Mouse (Mus musculus): ENCODE measurements around the gene Exoc3l2.
"Not testable (repeated sequence)": the region's sequence is repeated elsewhere in the genome, so short reads cannot be mapped to it uniquely, and the experiment has no call there.

The Exoc3l2 gene

DNA sequence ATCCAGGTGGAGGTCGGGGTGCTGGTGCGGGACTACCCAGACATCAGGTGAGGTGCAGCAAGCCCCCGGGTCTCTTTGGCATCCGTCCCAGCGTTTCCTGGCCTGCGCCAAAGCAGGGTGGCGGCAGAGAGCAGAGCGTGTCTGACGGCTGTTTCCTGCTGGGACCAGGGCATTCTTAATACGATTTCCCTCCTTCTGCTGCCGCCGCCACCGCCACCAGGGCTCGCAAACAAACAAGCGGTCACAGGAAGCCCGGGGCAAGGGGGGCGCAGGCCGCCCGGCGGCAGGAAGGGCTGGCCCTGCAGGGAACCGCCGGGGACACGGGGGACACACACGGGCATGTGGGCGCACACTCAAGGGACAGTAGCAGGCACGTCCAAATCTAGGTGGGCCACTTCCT lies 28.6 kb downstream of the Exoc3l2 start:
- DNase-seq (ENCODE audit: low spot score) = no peak

DNA sequence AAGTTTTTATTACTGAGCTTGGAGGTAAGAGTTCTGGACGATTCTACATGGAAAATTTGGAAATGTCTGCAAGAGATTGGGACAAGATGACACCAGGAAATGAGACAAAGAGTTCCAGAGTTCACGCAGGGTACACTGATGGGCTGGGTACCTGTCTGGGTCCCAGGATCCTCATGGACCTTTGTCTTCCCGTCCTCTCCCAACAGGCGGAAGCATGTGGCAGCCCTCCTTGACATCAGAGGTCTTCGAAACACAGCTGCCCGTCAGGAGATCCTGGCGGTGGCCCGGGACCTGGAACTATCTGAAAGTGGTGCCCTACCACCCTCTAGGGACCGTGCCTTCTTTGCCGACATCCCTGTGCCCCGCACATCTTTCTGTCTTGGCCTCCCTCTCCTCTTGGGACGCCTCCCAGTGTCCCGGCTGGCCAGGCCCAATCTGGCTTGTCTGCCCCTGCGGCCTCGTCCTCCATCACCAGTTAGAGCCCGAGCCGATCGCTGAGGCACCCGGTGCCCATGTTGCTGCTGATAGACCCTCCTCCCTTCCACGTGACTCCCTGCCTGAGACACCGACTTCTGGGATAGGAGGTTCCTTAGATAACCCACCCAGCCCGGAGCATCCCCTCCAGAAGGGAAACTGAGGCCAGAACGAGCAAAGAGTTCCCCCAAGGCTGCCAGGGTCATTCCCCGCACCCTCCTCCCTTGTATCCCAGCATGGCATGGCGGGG lies 31.8 kb downstream of the Exoc3l2 start:
- no peak for DNase-seq (ENCODE audit: low spot score)

DNA sequence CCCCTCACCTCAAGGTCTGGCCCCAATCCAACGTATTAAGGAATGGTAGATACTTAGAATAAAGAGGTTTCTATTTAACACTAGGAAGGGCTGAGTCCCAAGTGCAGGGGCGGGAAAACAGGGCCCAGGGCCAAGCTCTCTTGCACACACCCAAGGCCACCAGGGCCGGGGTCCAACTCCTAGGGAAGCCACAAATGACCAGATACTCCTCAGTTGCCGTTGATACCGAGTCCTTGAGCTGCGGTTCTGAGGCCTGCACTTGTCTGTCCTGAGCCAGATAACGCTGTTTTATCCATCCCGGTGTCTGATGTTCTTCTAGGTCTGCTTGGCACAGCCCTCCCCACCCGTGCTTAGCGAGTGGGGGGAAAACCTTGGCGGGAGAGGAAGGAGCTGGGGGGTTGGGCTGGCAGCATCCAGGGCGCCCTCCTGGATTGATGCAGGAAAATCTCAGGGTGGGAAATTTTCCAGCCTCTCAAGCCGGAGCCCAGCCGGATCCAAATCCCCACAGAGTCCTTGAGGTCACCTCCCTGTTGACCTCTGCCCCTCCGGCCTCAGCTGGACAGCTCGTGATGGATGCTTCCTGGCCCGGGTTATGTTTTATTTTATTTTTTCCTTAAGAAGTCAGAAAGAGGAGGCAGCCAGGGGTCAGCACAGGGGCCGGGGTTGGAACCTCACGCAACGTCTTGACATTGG lies 32.5 kb downstream of the Exoc3l2 start:
- DNase-seq (ENCODE audit: low spot score) = peak; percentile 54

DNA sequence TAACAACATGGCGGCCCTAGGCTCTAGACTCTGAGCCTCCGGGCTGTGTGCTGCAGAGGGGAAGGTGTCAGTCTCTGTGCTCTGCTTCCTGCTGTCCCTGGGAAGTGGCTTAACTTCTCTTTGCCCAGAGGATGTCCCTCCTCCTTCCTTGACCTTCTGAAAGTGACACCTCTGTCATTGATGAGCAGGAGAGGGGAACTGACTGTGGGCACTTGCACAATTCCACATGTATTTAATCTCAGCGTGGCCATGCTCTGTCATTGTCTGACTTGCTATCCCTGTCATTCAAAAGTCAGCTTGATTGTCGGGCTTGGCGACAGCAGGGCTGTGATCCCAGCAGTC lies 33.1 kb downstream of the Exoc3l2 start:
- no peak for DNase-seq (ENCODE audit: low spot score)

DNA sequence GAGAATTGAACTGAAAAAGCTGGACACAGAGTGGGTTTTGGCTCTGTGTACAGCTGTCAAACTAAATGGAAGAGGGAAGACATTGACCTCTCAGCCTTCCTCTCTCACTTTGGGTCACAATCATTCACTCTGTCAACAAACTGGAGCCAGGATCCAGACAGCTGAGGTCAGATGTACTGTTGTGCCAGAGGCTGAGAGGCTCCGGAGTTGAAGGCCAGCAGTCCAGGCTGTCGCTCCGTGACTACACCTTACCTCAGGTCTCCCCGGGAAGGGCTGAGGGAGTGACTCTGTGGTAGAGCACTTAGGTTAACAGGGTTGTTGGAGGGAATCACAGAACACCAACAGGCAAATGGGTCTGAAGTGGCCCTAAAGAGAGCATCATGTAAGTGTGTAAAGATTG lies 35.2 kb downstream of the Exoc3l2 start:
- no peak for DNase-seq (ENCODE audit: low spot score)

DNA sequence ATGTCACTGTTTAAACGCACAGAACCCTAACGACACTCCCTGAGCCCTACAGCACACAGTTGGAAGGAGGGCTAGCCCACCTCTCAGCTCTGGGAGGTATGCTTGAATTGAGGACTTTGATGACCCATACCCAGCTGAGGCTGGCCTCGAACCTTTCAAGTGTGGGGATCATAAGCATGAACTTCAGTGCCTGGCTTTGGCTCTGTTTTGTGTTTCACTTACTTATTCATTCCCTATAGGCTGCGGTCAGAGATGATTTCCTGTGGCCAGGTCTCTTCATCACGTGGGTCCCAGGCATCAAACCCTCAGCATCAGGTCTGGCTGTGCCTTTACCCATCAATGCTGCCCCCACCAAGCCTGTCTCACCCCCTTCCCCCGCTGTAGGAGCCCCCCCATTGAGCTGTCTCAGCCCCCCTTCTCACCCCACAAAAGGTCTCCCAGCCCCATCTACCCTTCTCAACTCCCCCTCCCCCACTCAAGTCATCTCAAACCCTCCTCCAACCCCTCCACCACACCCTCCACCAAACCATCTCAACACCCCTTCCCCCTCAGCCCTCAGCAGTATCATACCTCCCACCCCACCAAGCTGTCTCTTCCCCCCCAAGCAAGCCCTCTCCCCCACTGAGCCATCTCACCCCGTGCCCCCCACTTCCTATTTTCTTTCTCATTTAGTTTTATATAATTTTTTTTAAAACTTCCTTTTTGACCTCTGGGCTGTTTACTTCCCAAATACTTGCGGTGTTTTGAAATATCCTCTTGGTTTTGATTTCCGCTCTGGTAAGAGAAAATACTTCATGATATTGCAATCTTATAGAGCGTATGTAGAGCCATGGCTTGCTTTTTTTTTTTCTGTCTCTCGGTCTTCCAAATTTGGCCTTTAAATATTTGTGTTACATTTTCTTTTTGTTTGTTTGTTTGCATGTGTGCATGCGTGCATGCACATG lies 37.6 kb downstream of the Exoc3l2 start:
- no peak for DNase-seq (ENCODE audit: low spot score)

DNA sequence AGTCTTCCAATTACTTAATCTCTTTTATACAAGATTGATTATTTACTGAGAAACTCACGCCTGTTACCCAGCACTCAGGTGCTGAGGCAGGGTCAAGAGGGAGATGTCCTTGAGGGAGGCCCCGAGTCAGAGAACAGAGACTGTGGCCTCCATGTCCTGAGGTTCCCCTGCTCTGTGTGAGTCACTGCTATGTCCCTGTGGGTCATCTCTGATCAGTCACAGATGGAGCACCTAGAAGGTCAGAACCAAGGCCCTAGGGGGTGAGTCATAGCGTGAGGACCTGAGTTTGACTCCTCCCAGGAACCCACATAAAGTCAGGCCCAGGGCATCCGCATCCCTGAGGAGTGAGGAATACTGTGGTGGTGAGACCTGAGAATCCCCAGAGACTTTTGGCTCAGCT lies 38.5 kb downstream of the Exoc3l2 start:
- DNase-seq (ENCODE audit: low spot score) = no peak

DNA sequence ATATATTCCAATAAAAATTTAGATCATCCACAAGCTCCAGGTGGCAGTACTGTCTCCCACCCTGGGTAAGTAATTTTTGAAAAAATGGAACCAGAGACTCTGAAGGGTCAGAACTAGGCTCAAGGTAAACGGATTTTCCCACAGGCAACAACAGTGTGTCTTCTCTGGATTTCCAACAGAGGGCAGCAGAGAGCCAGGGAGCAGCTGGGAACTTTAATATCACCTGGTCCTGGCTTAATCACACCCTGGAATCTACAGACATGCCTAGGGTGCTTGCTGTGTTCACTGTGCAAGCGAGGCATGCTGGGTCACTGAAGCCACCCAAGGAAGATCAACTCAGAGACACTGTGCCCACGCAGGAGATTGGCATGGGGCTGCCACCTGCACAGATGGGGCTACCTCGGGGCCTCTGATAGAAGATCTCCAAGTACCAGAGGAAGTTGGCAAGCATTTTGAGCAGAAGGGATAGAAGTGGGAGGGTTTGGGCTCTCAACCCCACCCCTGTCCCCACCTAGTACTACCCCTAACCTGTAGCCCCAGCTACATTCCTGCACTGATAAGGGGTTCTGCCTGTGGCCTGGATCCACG lies 40.4 kb downstream of the Exoc3l2 start:
- DNase-seq (ENCODE audit: low spot score) = peak; percentile 51

DNA sequence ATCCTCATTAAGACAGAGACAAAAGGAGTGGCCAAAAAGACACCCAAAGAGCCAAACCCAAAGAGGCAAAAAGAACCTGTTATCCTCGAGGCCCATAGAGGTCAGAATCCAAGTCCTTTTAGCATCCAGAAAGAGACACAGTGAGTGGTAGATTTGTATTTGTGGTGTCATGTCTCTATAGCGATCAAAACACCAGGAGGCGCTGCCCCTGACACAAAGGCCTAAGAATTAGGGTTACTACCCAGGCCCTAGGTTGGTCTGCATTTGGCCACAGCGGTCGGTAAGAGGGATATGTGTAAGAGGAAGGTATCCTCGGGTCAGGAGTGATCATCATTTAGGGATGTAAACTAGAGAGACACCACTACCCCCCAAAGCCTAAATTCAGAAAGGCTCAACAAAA lies 43.2 kb downstream of the Exoc3l2 start:
- no peak for DNase-seq (ENCODE audit: low spot score)

DNA sequence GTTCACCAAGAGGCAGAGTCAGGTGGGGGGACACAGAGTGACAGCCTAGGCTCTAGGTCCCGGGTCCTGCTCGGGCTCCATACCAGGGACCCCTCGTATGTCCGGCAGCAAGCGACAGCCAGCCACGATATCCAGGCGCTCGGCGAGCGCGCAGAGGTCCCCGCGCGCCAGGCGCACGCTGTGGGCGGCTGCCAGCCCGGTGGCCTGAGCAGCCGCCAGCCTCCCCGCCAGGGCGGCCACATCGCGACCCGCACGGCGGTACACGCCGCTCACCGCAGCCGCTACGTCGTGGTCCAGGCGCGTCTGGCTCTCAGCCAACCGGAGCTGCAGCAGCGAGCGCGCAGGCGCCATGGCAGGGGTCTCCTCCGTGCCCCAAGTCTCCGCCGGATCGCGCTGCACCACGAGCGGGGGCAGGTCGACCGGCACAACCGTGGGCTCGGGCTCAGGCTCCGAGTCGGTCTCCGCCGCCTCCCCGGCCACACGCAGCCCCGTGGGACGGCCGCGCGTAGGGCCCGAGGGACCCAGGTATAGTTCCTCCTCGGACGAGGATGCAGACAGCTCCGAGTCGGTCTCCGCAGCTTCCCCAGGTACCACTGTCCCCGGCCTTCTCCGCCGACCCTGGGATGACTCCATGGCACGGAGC lies 44.0 kb downstream of the Exoc3l2 start:
- DNase-seq (ENCODE audit: low spot score) = no peak

DNA sequence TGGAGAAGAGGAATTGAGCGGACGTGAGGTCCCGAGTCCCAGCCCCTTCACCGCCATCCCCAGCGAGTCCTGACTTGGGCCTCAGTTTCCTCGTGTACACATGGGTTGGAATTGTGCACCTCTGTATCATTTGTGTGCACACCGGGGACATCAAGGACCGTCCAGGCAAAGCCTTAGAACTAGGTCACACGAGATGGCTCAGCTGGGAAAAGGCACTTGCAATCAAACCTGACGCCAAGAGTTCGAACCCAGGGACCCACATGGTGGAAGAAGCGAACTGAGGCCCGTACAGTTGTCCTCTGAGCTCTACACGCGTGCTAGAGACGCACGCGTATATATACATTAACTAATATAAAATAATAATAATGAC lies 44.5 kb downstream of the Exoc3l2 start:
- DNase-seq (ENCODE audit: low spot score) = no peak

DNA sequence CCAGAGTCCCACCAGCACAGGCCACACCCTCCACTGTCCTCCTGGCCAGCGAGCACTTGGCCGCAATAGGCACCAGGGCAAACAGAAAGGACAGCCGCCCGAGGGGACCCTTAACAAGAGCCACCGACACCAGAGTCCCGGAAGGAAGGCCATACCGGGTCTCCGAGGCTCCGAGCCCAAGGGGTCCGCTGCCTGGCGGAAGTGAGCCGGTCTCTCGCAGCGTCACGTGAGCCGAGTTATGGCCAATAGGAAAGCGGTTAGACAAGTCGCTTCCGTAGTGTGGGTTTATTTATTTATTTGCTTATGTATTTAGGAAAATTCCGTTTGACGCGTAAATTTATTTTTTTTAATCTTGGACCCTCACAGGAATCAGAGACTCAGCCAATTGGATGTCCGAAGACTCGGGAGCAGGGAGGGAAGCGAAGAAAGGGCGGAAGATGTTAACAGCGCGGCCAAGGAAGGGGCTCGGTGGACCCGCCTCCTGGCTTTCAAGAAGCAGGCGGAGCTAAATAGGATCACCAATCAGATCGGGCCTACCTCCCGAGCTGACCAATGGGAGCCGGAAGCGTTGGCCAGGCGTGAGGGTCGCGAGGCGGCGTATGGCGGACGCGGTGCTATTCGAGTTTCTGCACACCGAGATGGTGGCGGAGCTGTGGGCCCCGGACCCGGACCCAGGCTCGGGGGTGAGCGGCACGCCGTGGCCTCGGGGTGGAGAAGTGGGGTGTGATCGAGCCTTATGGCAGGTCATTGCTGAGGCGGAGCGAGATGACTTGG lies 45.2 kb downstream of the Exoc3l2 start, which contains the start of the genes Bloc1s3 and Trappc6a:
Bloc1s3 (minus strand) TSS at position 218 of the 774 bp plus-strand sequence.
Trappc6a (plus strand) TSS at position 246 of the 774 bp plus-strand sequence.
- DNase-seq (ENCODE audit: low spot score) = peak; percentile 86

DNA sequence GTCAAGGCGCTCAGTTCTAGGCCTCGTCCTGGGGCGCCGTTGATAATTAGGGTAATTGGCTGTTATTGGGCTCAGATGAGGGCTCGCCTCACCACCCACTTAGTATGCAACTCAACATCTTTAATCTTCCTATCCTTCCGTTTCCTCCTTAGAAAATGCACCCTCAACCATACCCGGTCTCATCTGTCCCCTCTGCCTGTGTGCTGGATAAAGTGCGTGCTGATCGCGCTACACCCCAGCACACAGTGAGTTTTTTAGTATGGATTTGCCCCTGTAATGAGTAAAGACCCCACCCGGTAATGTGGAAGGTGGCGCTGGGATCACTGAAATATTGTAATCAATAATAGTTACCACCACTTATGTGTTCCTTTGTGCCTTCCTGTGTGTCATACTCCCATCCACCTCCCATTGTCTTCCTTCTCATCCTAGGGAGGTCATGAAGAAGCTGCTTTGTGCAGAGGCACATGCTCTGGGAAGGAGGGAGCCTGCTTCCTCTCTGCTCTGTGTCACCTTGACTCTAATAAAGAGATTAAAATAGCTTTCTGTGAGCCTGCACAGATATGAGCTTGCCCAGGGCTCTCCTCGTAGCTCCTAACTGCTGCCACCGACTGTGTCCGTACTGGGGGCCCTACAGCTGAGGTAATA lies 45.9 kb downstream of the Exoc3l2 start:
- no peak for DNase-seq (ENCODE audit: low spot score)

DNA sequence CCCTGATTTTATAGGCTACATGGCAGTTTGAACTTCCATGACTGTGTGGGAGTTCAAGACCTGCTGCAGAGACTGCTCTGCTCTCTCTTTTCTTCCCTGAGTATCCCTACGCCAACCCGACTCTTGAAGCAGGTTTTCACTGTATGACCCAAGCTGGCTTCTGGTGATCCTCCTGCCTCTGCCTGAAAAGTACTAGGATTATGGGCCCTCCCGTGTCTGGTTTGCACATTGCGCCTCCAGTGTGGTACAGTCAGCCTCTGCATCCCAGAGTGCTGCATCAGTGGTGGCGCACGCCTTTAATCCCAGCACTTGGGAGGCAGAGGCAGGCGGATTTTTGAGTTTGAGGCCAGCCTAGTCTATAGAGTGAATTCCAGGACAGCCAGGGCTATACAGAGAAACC lies 46.7 kb downstream of the Exoc3l2 start:
- DNase-seq (ENCODE audit: low spot score) = no peak

DNA sequence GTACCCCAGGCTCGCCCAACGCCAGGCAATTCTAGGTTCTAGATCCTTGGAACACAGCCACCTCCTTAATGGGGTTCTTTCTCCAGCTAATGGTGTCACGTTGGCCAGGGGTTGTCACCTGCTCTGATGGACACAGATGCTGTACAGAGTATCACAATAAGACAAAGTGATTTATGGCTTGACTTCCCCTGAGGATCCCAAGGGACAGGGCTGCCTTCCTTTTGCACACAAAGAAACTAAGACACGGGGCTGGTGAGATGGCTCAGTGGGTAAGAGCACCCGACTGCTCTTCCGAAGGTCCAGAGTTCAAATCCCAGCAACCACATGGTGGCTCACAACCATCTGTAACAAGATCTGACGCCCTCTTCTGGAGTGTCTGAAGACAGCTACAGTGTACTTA lies 48.8 kb downstream of the Exoc3l2 start:
- DNase-seq (ENCODE audit: low spot score) = not testable (repeated sequence)

DNA sequence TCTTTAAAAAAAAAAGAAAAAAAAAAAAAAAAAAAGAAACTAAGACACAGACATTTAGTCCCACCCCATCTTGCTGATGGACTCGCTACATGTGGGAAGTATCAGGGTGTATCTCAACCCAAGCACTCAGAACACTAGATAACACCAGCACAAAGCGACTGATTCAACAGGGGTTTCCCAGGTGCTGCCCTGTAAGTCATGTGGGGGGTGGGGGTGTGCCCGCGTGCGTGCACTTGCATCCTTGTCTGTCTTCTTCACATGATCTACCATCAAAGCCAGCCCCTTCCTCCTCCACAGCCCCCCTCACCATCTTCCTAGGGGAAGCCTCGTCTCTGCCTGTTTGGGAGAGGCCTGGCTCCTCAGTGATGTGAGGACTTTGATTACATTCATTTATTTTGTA lies 49.2 kb downstream of the Exoc3l2 start:
- DNase-seq (ENCODE audit: low spot score) = no peak

DNA sequence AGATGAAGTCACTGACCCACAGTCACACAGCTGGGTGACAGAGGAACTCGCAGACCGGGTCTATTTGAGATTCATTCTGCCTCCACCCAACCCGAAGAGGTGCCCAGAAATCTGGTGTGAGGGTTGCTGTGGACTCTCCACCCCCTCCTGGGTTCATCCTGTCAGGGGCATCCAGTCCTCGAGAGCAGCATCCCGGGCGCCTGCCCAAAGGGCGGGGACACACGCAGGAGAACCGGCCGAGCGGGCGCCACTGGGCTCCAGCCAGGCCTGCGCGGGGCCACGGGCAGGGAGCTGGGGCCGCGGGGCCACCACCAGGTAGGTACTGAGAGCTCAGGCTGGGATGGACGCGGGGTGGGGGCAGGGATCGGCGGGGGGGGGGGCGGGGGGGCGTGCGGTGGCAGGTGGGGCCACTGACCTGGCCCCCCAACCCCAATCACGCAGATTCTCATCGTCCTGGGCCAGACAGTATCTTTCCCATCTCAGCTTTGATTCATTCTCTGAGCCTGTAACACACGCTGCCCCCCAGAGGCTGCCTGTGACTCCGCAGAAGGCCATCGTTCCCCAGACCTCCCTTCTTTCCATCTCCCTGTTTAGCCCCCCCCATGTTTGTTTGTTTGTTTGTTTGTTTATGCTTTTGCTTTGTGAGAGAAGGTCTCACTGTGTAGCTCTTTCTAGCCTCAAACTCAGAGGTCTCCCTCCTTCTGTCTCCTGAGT lies 54.7 kb downstream of the Exoc3l2 start, which contains the start of gene Nkpd1:
Nkpd1 (plus strand) TSS at position 187 of the 714 bp plus-strand sequence.
- DNase-seq (ENCODE audit: low spot score) = no peak

DNA sequence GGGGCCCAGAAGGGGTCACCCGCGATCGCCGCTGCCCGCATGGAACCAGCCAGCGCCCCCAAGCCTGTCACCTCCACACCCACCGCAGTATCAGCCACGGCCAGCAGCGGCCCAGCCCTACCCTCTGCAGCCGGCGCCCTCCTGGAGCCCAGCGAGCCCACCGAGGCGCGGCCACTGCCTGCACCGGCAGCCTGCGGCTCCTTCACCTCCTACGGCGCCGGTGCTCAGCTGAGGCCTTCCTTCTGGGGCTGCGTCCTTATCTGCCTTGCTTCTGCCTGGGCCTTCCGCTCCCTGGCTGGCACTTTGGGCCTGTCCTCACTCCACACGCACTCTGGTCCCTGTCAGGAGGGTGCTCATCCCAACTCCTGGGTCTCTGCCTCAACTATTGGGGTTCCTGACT lies 56.9 kb downstream of the Exoc3l2 start:
- DNase-seq (ENCODE audit: low spot score) = no peak

DNA sequence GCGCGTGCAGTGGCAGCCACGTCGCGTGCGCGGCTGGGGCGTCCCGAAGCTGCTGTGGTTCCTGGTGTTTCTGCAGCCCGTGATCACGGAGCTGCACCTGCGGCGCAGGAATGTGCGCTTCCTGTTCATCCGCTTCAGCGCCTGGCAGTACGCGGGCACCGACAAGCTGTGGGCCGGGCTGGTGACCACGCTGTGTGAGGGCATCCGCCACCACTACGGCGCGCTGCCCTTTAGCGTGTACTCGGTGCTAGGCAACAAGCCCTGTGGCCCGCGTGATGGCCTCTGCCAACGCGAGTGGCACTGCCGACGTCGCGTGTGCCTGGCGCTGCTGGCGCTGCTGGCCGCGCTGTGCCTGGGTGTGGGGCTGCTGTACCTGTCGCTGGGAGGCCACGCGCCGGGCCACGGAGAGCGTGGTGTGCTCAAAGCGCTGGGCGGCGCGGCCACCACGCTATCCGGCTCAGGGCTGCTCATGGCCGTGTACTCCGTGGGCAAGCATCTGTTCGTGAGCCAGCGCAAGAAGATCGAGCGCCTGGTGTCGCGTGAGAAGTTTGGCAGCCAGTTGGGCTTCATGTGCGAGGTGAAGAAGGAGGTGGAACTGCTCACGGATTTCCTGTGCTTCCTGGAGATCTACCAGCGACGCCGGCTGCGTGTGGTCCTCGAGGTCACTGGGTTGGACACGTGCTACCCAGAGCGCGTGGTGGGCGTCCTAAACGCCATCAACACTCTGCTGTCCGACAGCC lies 60.1 kb downstream of the Exoc3l2 start:
- DNase-seq (ENCODE audit: low spot score) = no peak

Measured in ovary, postnatal 14 days (tissue).